Mouse (Mus musculus): Measurements from ENCODE around the gene Nr2c1. TPM values are rescaled to one million over a fixed set of nuclear protein-coding genes. Genes with fewer than 3 reads are reported as not detected.

The Nr2c1 gene
- polyA plus RNA-seq, 1 experiment from 2014 or later: 10.7 TPM

GRCm38 (mm10) chr10:94115893-94116599 is 31.8 kb upstream of the Nr2c1 start:
- H3K9me3 ChIP-seq (ENCODE audit: control insufficient read depth, low read length): no peaks in the 10 kb centered on the region
- no peaks in the 10 kb centered on the region for H3K4me1 ChIP-seq (ENCODE audit: control insufficient read depth, insufficient read depth, low read length)
- no peaks in the 10 kb centered on the region for H3K27me3 ChIP-seq (ENCODE audit: control insufficient read depth, insufficient read depth, low read length)
- H3K4me2 ChIP-seq (replicated peaks; ENCODE audit: low read depth, low read length): no peak overlapping the region
- peak; percentile 86 for ATAC-seq (ENCODE audit: low FRiP score, low TSS enrichment)
- H3K9ac ChIP-seq (ENCODE audit: low read depth, low read length): no peak overlapping the region
- no peak overlapping the region for H3K27ac ChIP-seq (ENCODE audit: low read depth, low read length)
- no peak overlapping the region for H3K4me3 ChIP-seq (ENCODE audit: low read length)
- WGBS: 27% methylated on average over 6 of the region's 6 CpGs
- no peaks in the 10 kb centered on the region for H3K36me3 ChIP-seq (ENCODE audit: control insufficient read depth, insufficient read depth, low read length)

GRCm38 (mm10) chr10:94116781-94117340 is 31.0 kb upstream of the Nr2c1 start:
- no peak overlapping the region for H3K9ac ChIP-seq (ENCODE audit: low read depth, low read length)
- no peaks in the 10 kb centered on the region for H3K36me3 ChIP-seq (ENCODE audit: control insufficient read depth, insufficient read depth, low read length)
- no peak overlapping the region for H3K4me2 ChIP-seq (replicated peaks; ENCODE audit: low read depth, low read length)
- no peaks in the 10 kb centered on the region for H3K27me3 ChIP-seq (ENCODE audit: control insufficient read depth, insufficient read depth, low read length)
- 75% methylated on average over 12 of the region's 12 CpGs for WGBS
- no peaks in the 10 kb centered on the region for H3K4me1 ChIP-seq (ENCODE audit: control insufficient read depth, insufficient read depth, low read length)
- ATAC-seq (ENCODE audit: low FRiP score, low TSS enrichment): no peak
- H3K9me3 ChIP-seq (ENCODE audit: control insufficient read depth, low read length): no peaks in the 10 kb centered on the region
- no peak overlapping the region for H3K27ac ChIP-seq (ENCODE audit: low read depth, low read length)
- no peak overlapping the region for H3K4me3 ChIP-seq (ENCODE audit: low read length)

GRCm38 (mm10) chr10:94117916-94118315 is 29.9 kb upstream of the Nr2c1 start:
- H3K4me1 ChIP-seq (ENCODE audit: control insufficient read depth, insufficient read depth, low read length): no peaks in the 10 kb centered on the region
- H3K9me3 ChIP-seq (ENCODE audit: control insufficient read depth, low read length): no peaks in the 10 kb centered on the region
- no peaks in the 10 kb centered on the region for H3K27me3 ChIP-seq (ENCODE audit: control insufficient read depth, insufficient read depth, low read length)
- 90% methylated on average over 3 of the region's 3 CpGs for WGBS
- no peak overlapping the region for H3K9ac ChIP-seq (ENCODE audit: low read depth, low read length)
- no peaks in the 10 kb centered on the region for H3K36me3 ChIP-seq (ENCODE audit: control insufficient read depth, insufficient read depth, low read length)
- H3K4me3 ChIP-seq (ENCODE audit: low read length): no peak overlapping the region
- no peak overlapping the region for H3K27ac ChIP-seq (ENCODE audit: low read depth, low read length)
- no peak for ATAC-seq (ENCODE audit: low FRiP score, low TSS enrichment)
- no peak overlapping the region for H3K4me2 ChIP-seq (replicated peaks; ENCODE audit: low read depth, low read length)

- Histone ChIP-seq H3K27me3 (ENCODE audit: control insufficient read depth, insufficient read depth, low read length) (no peaks in the 10 kb centered on the region), H3K36me3 (ENCODE audit: control insufficient read depth, insufficient read depth, low read length) (no peaks in the 10 kb centered on the region), H3K4me3 (ENCODE audit: low read length) (no peak overlapping the region), H3K9ac (ENCODE audit: low read depth, low read length) (no peak overlapping the region), H3K27ac (ENCODE audit: low read depth, low read length) (no peak overlapping the region), H3K9me3 (ENCODE audit: control insufficient read depth, low read length) (no peaks in the 10 kb centered on the region), H3K4me2 (replicated peaks; ENCODE audit: low read depth, low read length) (no peak overlapping the region), H3K4me1 (ENCODE audit: control insufficient read depth, insufficient read depth, low read length) (no peaks in the 10 kb centered on the region)
- ATAC-seq (ENCODE audit: low FRiP score, low TSS enrichment): no peak
- WGBS: 89% methylated on average over 7 of the region's 7 CpGs
Measured at GRCm38 (mm10) chr10:94118993-94119392, 28.8 kb upstream of the Nr2c1 start.

- WGBS: 91% methylated on average over 9 of the region's 9 CpGs
- Histone ChIP-seq H3K9ac (ENCODE audit: low read depth, low read length) (no peak overlapping the region), H3K27ac (ENCODE audit: low read depth, low read length) (no peak overlapping the region), H3K4me1 (ENCODE audit: control insufficient read depth, insufficient read depth, low read length) (no peaks in the 10 kb centered on the region), H3K9me3 (ENCODE audit: control insufficient read depth, low read length) (no peaks in the 10 kb centered on the region), H3K4me3 (ENCODE audit: low read length) (no peak overlapping the region), H3K27me3 (ENCODE audit: control insufficient read depth, insufficient read depth, low read length) (no peaks in the 10 kb centered on the region), H3K4me2 (replicated peaks; ENCODE audit: low read depth, low read length) (no peak overlapping the region), H3K36me3 (ENCODE audit: control insufficient read depth, insufficient read depth, low read length) (no peaks in the 10 kb centered on the region)
- no peak for ATAC-seq (ENCODE audit: low FRiP score, low TSS enrichment)
Measured at GRCm38 (mm10) chr10:94120676-94121075, 27.1 kb upstream of the Nr2c1 start.

- Histone ChIP-seq H3K9me3 (ENCODE audit: control insufficient read depth, low read length) (no peaks in the 10 kb centered on the region), H3K4me3 (ENCODE audit: low read length) (no peak overlapping the region), H3K36me3 (ENCODE audit: control insufficient read depth, insufficient read depth, low read length) (no peaks in the 10 kb centered on the region), H3K4me2 (replicated peaks; ENCODE audit: low read depth, low read length) (no peak overlapping the region), H3K9ac (ENCODE audit: low read depth, low read length) (no peak overlapping the region), H3K27me3 (ENCODE audit: control insufficient read depth, insufficient read depth, low read length) (no peaks in the 10 kb centered on the region), H3K27ac (ENCODE audit: low read depth, low read length) (no peak overlapping the region), H3K4me1 (ENCODE audit: control insufficient read depth, insufficient read depth, low read length) (no peaks in the 10 kb centered on the region)
- ATAC-seq (ENCODE audit: low FRiP score, low TSS enrichment): no peak
- WGBS: 93% methylated on average over 7 of the region's 7 CpGs
Measured at GRCm38 (mm10) chr10:94122595-94122994, 25.2 kb upstream of the Nr2c1 start.

GRCm38 (mm10) chr10:94123581-94123980 is 24.2 kb upstream of the Nr2c1 start:
- H3K4me2 ChIP-seq (replicated peaks; ENCODE audit: low read depth, low read length): no peak overlapping the region
- WGBS: 95% methylated on average over 5 of the region's 5 CpGs
- no peak overlapping the region for H3K9ac ChIP-seq (ENCODE audit: low read depth, low read length)
- no peak for ATAC-seq (ENCODE audit: low FRiP score, low TSS enrichment)
- H3K4me1 ChIP-seq (ENCODE audit: control insufficient read depth, insufficient read depth, low read length): no peaks in the 10 kb centered on the region
- no peaks in the 10 kb centered on the region for H3K9me3 ChIP-seq (ENCODE audit: control insufficient read depth, low read length)
- no peaks in the 10 kb centered on the region for H3K27me3 ChIP-seq (ENCODE audit: control insufficient read depth, insufficient read depth, low read length)
- no peaks in the 10 kb centered on the region for H3K36me3 ChIP-seq (ENCODE audit: control insufficient read depth, insufficient read depth, low read length)
- H3K4me3 ChIP-seq (ENCODE audit: low read length): no peak overlapping the region
- no peak overlapping the region for H3K27ac ChIP-seq (ENCODE audit: low read depth, low read length)

- Histone ChIP-seq H3K4me1 (ENCODE audit: control insufficient read depth, insufficient read depth, low read length) (no peaks in the 10 kb centered on the region), H3K9me3 (ENCODE audit: control insufficient read depth, low read length) (no peaks in the 10 kb centered on the region), H3K36me3 (ENCODE audit: control insufficient read depth, insufficient read depth, low read length) (no peaks in the 10 kb centered on the region), H3K27ac (ENCODE audit: low read depth, low read length) (no peak overlapping the region), H3K4me3 (ENCODE audit: low read length) (no peak overlapping the region), H3K27me3 (ENCODE audit: control insufficient read depth, insufficient read depth, low read length) (no peaks in the 10 kb centered on the region), H3K4me2 (replicated peaks; ENCODE audit: low read depth, low read length) (no peak overlapping the region), H3K9ac (ENCODE audit: low read depth, low read length) (no peak overlapping the region)
- ATAC-seq (ENCODE audit: low FRiP score, low TSS enrichment): no peak
- WGBS: 81% methylated on average over 5 of the region's 5 CpGs
Measured at GRCm38 (mm10) chr10:94124376-94124775, 23.4 kb upstream of the Nr2c1 start.

GRCm38 (mm10) chr10:94129680-94130119 is 18.1 kb upstream of the Nr2c1 start:
- Histone ChIP-seq H3K9me3 (ENCODE audit: control insufficient read depth, low read length) (no peaks in the 10 kb centered on the region), H3K27me3 (ENCODE audit: control insufficient read depth, insufficient read depth, low read length) (no peaks in the 10 kb centered on the region), H3K4me1 (ENCODE audit: control insufficient read depth, insufficient read depth, low read length) (no peaks in the 10 kb centered on the region), H3K4me2 (replicated peaks; ENCODE audit: low read depth, low read length) (no peak overlapping the region), H3K36me3 (ENCODE audit: control insufficient read depth, insufficient read depth, low read length) (no peaks in the 10 kb centered on the region), H3K9ac (ENCODE audit: low read depth, low read length) (no peak overlapping the region), H3K27ac (ENCODE audit: low read depth, low read length) (no peak overlapping the region), H3K4me3 (ENCODE audit: low read length) (no peak overlapping the region)
- 66% methylated on average over 9 of the region's 9 CpGs for WGBS
- no peak; the same call in 1 of the 2 replicates for ATAC-seq (ENCODE audit: low FRiP score, low TSS enrichment)

Measured in kidney, embryonic 14.5 days (tissue).